Mouse (Mus musculus) adrenal gland, postnatal 36 days (tissue): ENCODE measurements around the gene Brk1. TPM values are rescaled to one million over a fixed set of nuclear protein-coding genes. Genes with fewer than 3 reads are reported as not detected.

Source experiments
- DNase-seq, 2 experiments: peaks; one replicate each; pipeline ENCODE4 v3.0.0; 2021; ENCODE audit warnings: mixed read lengths in 1 of 2
- long read RNA-seq, 2 experiments: library from polyadenylated mRNA; stranded (forward); transcript quantifications; one replicate each; pipeline ENCODE4 v2.0.0; 2021; ENCODE audit warnings: borderline sequencing depth in 2 of 2
- total RNA-seq, 2 experiments: library from RNA; stranded (reverse); gene quantifications; 2 replicates each; pipeline ENCODE4 v1.2.3; 2021

Gene Brk1
- 100 to 1,000 TPM; 164 to 225 TPM for total RNA-seq
- long read RNA-seq, experiment 1, transcript Brk1-201 (3 exons, 1,095 nt) = major isoform, 159 of 195 reads
- long read RNA-seq, experiment 1, partial matches to known transcripts = 0 of 195 reads
- long read RNA-seq, experiment 1, other reads (novel, unspliced or antisense) = 36 of 195 reads
- long read RNA-seq, experiment 2, transcript Brk1-201 (3 exons, 1,095 nt) = major isoform, 65 of 76 reads
- long read RNA-seq, experiment 2, partial matches to known transcripts = 0 of 76 reads
- long read RNA-seq, experiment 2, other reads (novel, unspliced or antisense) = 11 of 76 reads

DNA sequence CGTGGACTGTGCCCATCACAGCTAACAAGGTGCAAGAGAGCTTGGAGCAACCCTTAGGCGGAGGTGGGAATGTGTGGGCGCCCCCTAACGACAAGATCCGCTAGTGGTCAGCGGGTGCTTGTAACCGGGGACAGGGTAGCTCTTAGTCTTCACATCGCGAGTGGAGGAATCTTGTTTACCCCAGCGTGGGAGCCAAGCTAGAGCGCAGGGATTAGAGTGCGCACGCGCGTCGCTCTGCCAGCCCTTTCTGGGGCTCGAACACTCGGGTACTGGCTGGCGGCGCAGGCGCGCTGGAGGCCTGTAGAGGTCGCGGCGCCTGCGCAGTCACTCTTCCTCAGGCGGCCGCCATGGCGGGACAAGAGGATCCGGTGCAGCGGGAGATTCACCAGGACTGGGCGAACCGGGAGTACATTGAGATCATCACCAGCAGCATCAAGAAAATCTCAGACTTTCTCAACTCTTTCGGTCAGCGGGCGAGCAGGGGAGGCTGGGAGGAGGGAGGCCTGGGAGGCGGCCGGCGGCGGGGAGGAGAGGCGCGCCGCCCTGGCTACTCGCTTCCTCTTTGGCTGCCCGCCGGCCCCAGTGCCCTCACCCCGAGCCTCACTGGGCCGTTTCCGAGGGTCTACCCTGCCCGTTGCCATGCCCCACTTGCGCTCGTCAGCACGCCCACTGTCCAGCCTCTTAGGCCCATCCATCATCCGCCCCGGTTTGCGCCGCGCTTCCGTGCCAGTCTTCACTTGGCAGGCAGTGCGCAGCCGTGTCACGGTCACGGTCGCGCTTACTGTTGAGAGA is at the start of gene Brk1:
Gene Brk1 (plus strand): TSS at position 341 of the 792 bp plus-strand sequence.
- peak; percentile 89 to 91 for DNase-seq

DNA sequence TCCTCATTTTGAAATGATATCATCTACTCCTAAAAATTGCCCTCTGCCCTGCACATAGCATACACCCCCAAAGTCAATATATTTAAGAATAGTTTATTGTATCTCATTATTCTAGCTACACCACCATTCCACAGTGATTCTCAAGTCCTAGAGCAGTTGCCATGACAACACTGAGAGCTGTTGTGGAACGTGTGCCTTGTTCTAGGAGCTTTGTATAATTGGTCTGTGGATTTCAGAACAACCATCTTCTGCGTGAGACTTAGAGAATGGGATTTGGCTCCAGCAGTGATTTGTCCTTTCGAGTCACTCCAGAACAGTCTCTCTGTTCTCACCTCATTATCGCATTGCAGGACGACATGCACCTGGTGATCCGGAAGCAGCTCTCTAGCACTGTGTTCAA is 44.8 kb upstream of the Brk1 start:
- no peak for DNase-seq

DNA sequence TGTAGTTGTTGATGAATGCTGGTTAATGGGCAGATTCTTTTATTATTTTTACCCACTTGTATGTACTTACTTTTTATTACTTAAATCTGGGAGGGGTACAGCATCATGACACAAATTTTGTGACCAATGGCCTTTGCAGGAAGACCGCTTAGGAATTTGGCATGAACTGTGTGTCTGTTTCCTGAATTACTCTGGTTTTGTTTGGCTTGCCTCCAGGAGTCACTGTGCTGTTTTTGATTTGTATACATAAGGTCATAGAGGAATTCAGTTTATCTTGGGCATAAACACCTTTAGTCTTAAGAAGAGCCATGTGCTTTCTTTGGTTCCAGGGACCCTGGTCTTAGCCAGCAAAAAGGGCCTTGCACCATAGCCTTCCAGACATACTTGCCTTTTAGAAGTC is 40.0 kb upstream of the Brk1 start:
- no peak for DNase-seq

DNA sequence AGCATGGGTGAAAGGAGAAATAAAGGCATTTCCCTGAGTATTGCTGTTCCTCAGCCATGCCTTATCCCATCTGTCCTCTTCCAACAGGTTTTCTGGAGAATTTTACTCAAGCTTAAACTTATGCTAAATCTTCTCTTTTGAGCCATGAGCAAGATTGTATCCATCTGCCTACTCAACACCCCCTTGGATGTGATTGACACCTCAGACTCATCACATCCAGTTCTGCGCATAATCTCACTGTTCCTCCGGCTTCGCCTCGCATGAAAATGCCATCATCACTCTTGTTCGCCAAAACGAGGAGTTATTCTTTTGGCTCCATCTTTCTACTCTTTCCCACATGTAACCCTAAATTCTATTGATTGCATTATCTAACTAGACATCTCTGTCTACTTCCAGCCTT is 28.5 kb upstream of the Brk1 start:
- no peak for DNase-seq

DNA sequence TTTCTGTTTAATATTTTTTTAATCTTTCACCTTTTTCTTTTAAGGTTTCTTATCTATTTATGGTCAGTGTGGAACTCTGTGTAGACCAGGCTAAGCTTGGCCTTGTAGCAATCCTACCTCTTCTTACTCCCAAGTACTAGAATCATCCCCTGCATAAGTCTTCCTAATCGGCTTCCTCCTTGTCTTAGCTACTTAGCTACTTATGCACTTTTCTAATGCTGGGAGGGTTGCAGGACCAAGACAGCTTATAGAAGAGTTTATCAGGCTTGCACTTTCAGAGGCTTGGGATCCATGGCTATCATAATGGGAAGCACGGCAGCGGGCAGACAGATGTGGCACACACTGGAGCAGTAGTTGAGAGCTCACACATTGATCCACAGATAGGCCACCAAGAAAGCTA is 25.3 kb upstream of the Brk1 start:
- DNase-seq = no peak

DNA sequence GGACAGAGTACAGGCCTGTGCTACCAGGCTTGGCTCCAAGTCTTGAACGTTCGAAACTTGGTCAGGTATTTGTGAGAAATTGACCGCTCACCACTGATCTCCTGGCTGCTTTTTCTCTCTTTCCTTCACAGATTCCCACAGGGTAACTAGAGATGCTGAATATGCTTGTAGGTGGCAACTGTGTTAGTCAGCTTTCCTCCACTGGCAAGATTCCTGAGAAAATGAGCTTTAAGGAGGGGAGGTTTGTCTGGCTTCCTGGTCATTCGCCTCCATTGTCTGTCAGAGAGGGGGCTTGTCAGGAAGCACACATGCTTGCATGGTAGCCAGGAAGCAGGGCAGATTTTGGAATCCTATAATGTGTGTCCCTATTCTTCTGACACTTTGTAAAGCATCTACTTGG is 21.5 kb upstream of the Brk1 start:
- no peak for DNase-seq

DNA sequence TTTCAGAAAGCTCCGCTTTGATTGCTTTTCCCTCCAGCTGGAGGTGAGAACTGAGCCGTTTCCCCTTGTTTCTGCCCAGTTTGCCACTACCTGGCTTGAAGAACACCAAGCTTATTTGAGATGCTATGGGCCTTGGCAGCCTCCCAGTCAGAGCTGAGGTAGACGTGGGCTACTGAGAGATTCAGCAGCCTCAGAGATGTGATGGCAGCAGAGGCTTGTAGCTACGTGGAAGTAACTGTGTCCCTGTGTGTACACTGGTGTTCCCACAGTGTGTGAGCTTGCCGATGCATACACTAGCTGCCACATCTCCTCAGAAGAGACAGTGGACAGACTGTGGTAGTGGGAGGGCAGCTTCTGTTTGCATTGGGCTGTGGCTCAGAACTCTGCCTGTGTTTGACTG is 19.5 kb upstream of the Brk1 start:
- no peak for DNase-seq

DNA sequence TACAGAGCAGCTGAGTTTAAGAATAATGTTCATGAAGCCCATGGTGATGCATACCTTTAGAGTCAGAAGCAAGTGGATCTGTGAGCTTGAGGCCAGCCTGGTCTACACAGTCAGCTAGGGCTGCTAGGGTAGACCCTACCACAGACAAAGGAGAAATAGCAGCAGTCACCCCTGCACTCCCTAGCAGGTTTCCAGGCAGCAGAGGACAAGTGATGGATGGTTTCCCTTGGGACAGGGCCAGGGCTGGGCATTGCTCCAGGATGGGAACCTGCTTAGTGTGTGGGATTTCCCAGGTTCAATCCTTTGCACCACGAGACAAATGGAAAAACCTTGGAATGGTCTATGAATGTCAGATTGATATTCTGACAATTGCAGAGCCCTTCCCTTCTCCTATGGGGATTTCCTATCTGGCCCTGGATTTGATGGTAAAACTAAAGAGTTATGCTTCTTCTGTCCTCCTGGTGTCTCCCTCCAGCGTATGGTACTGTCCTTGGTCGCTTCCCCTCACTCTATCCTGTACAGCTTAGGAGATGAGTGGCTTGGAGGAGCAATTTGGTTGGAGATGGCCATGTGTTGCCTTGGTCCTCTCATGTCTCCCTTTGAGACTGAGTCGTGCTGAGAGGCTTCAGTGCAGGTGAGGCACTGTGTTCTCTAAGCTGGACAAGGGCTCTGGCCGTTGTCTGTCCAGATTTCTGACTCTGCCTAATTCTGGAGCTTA is 17.9 kb upstream of the Brk1 start:
- DNase-seq = peak; percentile 73 to 76

DNA sequence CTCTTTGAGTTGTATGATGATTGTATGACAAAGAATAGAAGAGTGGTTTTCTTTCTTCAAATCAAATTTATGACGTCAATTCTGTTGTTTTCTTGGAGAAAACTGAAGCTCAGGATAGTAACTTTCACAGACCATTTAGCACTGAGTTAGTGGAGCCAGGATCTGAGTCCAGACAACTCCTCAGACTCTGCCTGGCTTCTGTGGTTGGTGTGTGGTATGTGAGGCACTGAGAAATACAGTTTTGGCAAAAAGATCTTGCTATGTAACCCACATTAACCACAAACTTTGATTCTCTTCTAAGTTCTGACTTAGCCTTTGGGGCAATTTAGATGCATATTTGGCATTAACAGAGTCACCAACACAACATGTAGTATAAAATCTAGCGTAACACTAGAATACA is 11.9 kb upstream of the Brk1 start:
- DNase-seq = no peak

DNA sequence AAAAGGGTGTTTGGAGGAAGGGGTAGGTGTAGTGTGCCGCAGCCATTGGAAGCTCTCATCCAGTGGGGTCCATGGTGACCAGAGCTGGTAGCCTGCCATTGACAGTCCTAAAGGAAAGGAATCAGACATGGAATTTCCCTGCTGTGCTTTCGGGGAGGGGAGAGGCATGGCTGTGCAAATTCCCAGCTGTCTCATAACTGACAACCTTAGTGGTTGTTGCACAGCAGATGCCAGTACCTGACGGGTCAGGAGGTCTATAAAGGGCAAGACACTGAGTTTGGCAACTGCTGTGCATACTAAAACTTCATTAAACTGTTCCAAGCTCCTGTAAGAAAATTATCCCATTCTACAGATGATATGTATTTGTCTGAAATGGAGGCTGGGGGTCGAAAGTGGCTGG is 6.6 kb upstream of the Brk1 start:
- no peak for DNase-seq

DNA sequence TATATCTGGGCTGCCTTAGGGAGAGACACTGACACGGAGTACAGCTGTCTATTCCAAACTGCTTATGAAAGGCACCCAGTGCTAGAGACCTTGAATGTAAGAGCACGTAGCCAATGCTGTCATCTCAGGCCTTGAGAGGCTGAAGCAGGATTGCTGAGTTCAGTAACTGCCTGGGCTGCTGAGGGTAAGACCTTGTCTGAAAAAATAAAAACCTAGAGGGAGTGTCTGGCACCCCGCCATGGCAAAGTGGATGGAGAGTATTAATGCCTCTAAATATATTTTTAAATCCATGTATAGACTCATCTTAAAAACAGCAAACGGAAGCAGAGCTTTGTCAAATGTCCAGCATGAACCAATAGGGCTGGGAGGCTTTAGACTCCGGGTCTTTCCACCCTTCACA is 4.7 kb upstream of the Brk1 start:
- DNase-seq = peak; percentile 88 to 89

DNA sequence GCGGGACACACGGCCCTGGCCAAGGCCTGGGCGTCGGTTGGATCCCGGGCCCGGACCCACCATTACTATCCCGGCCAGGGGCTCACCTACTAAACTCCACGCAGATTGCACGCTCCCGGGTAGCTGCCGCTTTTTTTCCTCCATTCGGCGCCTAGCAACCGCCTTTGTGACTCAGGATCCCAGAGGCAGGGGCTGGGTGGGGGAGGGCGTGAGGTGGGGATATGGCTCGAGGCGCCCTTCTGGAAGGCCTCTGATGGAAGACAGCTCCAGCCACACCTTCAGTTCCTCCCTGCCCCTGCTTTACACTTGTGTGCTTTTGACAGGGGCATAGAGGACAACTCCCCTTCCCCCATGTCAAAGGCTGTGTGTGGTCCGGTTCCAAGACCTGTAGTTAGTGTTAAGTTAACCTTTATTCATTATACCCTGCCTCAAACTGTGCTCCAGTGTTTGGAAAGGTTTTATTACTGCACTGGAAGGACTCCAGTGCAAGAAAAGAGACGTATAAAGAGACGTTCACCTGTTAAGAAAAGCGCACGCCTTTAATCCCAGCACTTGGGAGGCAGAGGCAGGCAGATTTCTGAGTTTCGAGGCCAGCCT is 3.9 kb upstream of the Brk1 start, which contains the start of gene Fancd2os:
Gene Fancd2os (minus strand): TSS at position 173 of the 597 bp plus-strand sequence.
- peak; percentile 16 to 27 for DNase-seq

DNA sequence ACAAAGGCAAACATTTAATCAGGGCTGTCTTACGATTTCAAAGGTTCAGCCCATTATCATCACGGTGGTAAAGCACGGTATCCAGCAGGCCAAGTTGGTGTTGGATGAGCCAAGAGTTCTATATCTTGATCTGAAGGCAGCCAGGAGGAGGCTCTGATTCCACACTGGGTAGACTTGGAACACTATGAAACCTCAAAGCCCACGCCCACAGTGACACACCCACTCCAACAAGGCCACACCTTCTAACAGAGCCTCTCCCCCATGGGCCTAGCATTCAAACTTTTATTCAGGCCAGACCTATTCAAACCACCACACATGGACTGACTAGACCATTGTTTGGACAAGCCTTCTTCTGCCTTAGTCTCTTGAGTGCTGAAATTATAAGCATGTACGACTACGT is 1.8 kb upstream of the Brk1 start:
- DNase-seq = no peak

DNA sequence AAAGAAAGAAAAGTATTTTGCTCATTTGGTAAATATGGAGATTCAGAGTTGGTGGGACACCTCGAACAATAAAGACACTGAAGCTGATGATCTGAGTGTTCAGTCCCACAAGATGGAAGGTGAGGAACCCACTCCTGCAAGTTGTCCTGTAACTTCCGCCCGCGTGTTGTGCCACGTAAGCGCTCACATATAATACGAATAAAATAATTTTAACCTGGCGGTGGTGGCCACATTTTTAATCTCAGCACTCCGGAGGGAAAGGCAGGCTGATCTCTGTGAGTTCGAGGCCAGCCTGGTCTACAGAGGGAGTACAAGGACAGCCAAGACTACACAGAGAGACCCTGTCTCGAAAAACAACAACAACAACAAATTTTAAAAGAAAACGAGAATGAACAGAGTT is 579 bp upstream of the Brk1 start:
- DNase-seq = no peak

DNA sequence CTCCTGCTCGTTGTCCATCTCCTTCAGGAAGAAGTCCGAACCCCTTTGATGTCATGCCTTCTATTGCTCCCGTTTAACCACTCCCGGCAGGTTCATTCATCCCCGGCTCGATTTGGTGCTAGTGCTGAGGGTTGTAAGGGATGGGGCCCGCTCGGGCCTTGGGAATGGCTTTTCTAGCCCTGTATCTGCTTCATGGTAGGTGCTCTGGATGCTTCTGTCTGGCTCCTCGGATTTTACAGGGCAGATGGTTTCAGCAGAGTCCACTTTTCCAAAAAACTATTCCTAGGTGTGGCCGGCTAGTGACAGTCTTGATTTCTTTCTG is 613 bp downstream of the Brk1 start:
- DNase-seq = no peak

DNA sequence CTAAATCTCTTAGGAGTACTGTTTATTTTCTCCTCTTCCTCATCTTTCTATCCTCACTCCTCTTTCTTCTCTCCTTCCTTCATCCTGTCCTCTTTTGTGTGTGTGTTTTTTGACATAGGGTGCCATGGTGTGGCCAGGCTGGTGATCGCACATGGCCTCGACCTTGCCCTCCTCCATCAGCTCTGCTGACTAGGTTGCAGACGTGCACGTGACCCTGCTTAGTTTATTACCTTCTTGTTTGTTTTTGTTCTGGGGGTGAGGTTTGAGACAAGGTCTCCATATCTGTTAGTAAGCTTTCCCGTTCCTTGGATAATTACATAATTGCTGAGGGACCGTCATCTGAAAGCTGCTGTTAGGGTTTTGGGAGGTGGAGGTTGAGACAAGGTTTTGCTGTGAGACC is 4.3 kb downstream of the Brk1 start:
- DNase-seq = peak; percentile 46 to 71

DNA sequence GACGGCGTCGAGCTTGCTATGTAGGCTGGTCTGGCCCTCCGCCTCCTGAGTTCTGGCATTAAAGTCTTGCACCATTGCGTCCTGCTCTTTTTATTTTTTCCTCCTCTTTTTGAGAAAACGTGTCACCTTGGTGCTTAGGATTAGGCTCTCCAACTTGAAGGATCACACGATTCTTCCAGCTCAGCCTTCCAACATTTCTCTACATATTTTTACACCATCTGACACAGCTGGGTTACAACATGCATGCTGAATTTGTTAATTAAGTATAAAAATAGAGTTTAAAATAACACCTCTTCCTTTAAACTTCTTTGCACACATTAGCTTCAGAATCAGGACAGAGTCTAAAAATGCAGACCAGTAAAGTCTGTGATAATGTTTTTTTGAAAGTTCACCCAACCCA is 4.7 kb downstream of the Brk1 start:
- DNase-seq = no peak

DNA sequence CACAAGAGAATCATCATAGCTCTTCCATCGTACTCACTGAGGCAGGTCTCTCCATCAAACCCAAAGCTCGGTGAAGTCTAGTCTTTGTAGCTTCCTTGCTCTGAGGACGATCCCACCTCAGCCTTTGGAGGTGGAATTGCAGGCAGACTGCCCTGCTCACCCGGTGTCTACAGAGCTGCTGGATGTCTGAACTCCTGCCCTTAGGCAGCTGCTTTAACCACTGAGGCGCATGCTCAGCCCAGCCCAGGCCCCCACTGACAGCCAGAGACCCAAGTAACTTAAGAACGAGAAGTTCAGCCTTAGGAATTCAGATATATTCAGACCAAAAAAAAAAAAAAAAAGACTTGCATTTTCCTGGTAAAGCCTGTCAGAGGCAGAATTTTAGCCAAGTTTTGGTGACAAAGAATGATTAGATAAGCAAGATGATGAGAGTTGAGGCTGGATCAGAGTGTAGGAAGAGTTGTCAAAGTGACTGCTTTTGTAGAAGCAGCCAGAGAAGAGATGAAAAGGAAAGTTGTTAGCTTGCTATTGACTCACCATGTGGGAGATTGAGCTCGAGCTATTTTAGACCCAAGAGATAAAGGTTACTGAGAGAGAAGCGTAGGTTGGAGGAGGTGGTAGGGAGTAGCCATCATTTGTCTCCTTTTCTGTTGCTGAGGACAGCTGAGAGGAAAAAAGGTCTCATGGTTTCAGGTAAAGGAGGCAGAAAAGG is 7.8 kb downstream of the Brk1 start:
- no peak for DNase-seq

DNA sequence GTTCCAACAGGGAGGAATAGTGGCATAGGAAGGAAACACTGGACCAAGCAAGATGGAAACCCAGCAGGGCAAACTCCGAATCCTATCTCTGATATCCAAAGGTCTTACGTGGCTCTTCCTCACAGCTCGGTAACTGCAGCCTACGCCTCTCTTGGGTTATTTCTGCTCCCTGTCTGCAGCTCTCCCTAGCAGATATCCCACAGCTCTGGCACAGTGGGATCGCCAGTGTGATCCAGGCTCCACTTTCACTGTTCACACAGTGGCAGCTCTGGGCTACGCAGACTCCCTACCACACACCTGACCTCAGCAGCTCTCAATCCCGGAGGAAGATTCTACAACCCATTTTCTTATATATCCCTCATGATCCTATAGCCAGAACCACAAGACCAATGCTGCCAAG is 9.6 kb downstream of the Brk1 start:
- DNase-seq = no peak

DNA sequence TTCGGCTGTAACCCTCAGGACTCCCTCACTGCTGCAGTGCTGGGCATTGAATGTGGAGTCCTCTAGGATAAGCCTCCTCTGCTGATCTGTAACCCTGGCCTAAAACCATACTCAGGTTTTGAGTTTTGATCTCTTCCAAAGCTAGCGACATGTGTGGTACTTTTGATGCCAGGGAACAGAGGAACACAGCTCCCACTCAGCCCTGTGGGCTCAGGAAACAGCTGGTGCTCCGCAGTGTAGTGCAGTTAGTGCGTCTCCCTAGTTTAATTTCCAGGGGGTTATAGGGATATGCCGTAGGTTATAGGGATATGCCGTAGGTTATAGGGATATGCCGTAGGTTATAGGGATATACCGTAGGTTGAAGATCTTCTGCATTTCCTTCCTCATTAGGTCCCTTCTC is 10.4 kb downstream of the Brk1 start:
- DNase-seq = no peak

DNA sequence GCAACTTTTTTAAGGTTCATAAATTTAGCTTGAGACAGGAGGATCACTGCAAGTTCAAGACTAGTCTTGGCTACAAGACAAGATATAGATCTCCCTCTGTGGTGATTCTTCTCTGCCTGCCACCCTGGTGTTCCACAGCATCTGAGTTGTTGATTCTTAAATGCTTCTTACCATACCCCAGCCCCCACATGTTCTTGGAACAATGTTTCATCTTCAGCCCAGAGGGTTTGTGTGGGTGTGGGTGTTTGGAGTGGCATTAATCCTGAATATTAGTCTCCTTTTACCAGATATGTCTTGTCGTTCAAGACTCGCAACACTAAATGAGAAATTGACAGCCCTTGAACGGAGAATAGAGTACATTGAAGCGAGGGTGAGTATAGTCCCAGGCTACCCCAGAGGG is 10.9 kb downstream of the Brk1 start:
- DNase-seq = no peak

DNA sequence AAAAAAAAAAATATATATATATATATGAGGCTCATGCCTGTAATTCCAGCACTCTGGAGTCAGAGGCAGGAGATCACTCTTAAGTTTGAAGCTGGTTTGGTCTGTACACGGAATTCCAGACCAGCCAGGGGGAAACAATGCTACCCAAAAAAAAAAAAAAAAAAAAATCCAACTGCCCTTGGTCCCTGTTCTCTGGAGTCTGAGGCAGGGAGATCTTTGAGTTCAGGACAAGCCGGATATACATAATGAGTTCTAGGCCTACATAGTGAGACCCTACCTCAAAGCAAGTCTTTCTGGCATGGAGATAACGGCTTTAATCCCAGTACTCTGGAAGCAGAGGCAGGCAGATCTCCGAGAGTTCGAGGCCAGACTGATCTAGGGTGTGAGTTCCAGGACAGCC is 18.8 kb downstream of the Brk1 start:
- no peak for DNase-seq
